Mouse (Mus musculus) embryo, embryonic 11 days (tissue): ENCODE measurements around the gene Sprr2k.

Experiments used
- DNase-seq: peaks from one replicate; pipeline ENCODE4 v3.0.0-alpha.2; 2015

Gene Sprr2k

DNA sequence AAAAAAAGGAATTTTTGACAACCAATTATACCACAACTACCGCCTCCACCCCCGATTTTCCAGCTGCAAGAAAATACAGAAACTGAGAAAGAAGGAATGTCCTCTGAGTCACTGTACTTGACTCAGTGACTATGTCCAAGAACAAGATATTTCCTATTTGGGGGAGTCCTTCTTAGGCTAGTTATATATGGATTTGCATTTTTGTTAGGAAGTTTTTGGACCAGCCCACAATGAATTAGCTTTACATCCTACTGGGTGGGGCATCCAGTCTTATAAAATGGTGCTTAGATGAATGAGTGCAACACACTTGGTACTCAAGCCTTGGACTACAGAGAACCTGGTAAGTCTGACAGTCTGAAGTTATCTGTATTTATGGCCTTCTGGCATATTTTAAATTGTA is at the start of gene Sprr2k:
Sprr2k (plus strand) TSS at position 301 of the 400 bp plus-strand sequence.
- DNase-seq = no peak

GRCm38 (mm10) chr3:92385385-92385784 is 47.0 kb upstream of the Sprr2k start, which contains the start of gene Sprr2h:
Gene Sprr2h, plus strand, starts transcription at chr3:92385685.
- DNase-seq = no peak

- DNase-seq = no peak
Observed at GRCm38 (mm10) chr3:92394301-92394700, 38.1 kb upstream of the Sprr2k start.

DNA sequence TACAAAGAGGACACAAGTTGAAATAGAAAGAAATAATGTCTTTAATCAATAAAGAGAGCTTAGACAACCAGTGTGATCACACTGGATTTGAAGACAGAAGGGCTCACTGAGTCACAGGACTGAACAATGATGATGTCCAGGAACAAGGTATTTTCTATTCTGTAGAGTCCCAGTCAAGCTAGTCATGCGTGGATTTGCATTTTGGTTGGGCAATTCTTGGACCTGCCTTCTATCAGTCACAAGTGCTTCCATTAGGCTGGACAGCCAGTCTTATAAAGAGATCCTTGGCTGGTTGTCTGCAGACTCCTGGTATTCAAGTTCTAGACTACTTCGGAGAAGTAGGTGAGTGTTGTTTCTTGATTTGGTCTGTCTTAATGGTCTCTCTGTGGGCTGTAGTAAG is 24.7 kb upstream of the Sprr2k start, which contains the start of gene Sprr2i:
Sprr2i (plus strand) TSS at position 301 of the 400 bp plus-strand sequence.
- DNase-seq = no peak

DNA sequence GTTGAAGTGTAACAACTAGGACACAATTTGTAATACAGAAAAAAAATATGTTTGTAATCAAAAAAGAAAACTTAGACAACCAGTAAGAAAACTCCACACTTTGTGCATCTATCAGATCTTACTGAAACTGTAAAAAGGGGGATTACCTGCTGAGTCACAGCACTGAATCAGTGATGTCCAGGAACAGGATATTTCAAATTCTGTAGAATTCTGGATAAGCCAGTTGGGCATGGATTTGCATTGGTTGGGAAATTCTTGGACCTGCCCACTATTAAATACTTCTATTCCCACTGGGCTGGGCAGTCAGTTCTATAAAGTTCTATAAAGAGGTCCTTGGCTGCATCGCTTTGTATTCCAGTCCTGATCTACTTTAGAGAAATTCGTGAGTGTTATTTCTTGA is 14.6 kb upstream of the Sprr2k start, which contains the start of gene Sprr2j-ps:
Sprr2j-ps (plus strand) TSS at position 301 of the 400 bp plus-strand sequence.
- DNase-seq = no peak

- DNase-seq = no peak
Observed at GRCm38 (mm10) chr3:92429323-92429722, 3.1 kb upstream of the Sprr2k start, which contains the start of gene Gm9774. Gene Gm9774, minus strand, starts transcription at chr3:92429423.

DNA sequence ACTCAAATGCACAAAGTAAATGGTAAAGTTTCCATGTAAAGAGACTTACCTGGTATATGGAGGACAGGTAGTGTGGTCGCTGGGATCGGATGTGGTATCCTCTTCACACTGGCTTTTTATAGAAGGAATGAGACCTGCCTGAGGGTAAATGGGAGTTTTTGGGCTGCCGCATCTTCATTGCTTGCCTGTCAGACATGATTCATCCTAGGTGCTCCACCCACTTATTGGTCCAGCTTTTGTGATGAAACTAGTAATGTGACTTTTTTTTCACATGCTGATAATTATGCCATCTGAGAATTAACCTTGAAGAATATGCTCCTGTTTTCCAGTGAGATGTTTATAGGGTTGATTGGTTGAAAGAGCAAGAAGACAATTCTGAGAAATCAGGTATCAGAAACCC is 6.3 kb downstream of the Sprr2k start, which contains the start of gene Sprr1b:
Sprr1b (minus strand) TSS at position 101 of the 400 bp plus-strand sequence.
- DNase-seq = no peak

DNA sequence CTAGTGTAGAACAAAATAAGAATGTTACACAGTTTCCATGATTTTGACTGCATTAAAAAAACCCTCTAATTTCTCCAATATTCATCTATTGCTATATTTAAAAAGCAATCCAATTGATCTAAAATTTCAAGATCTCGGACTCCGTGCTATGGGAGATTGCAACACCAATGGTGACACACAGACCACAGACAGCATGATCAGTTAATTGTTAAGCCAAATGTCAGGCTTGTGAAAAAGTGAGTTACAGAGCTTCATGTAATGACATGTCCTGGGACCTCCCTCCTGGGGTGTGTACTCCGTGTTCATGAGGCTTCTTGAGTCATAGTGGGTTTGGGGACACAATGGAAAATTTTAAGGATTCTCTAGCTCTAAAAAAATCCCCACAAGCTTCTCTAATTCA is 7.8 kb downstream of the Sprr2k start:
- no peak for DNase-seq

GRCm38 (mm10) chr3:92455151-92455550 is 22.8 kb downstream of the Sprr2k start:
- no peak for DNase-seq

GRCm38 (mm10) chr3:92458620-92459019 is 26.2 kb downstream of the Sprr2k start, which contains the start of gene Sprr3:
Gene Sprr3, minus strand, starts transcription at chr3:92458720.
- no peak for DNase-seq

DNA sequence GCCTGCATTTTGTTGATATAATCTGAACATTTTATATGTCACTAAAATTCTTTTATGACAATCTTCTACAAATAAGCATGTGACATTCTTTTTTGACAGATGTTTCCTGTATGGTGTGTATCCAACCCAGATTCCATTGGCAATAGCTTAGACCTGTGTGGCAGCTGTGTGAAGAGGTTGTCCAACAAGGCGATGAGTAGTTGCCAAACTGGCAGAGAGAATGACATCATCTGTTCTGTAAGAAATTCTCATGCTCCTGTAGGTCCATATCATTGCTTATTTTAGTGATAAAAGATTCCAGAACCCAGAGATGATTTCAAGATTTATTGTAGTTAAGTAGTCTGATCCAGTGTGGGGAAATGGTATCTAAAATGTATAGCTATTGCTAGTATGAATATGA is 34.2 kb downstream of the Sprr2k start:
- DNase-seq = no peak

- DNase-seq = no peak
Observed at GRCm38 (mm10) chr3:92467424-92467823, 35.0 kb downstream of the Sprr2k start.

DNA sequence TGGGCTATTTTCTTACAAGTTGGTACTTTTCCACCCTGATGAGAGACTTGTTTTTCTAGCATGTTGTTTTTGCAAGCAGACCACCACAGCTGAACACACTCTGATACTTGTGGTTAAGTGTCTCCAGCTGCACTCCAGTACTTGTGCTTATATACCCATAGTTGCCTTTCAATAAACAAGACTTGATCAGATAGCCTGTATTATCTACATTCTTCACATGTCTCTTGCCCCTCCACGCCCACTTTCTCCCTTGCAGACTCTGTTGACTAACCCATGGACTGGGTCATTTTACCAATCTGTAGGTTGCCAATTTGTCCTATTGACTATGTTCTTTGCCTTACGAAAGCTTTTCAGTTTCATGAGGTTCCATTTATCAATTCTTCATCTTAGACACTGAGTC is 37.7 kb downstream of the Sprr2k start:
- no peak for DNase-seq

DNA sequence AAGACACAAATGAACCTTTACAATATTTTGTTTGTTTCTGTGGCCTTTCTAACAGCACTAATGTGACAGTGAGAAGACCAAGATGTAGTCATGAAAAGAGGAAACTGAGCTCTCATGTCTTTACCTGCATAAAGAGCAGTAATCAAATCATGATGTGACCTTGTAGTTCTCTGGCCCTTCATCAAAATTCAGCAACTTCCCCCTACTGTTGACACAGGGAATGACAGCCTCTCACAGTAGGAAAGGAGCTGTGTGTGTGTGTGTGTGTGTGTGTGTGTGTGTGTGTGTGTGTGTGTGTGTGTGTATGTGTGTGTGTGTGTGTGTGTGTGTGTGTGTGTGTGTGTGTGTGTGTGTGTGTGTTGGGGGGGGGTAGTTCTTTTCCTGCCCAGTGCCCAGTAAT is 48.9 kb downstream of the Sprr2k start:
- peak; percentile 22 for DNase-seq
